Mouse (Mus musculus) forebrain, embryonic 10.5 days (tissue): ENCODE results near the gene Runx1. TPM values are rescaled to one million over a fixed set of nuclear protein-coding genes. Genes with fewer than 3 reads are reported as not detected.

Experiments used
- DNase-seq: peaks from one replicate; pipeline ENCODE4 v3.0.0-alpha.2; 2017; ENCODE audit warnings: low spot score; ENCODE audit errors: extremely low spot score
- H3K27ac ChIP-seq: fragments of 300-500 bp; sonication (generic); 2 replicates; pipeline ENCODE4 v1.5.1; 2016; ENCODE audit warnings: mild to moderate bottlenecking
- H3K27me3 ChIP-seq: fragments of 300-500 bp; sonication (generic); 2 replicates; pipeline ENCODE4 v1.6.1; 2016; ENCODE audit warnings: mild to moderate bottlenecking; ENCODE audit not compliant: poor library complexity, severe bottlenecking
- H3K36me3 ChIP-seq: fragments of 300-500 bp; sonication (generic); replicated peaks from 2 replicates; pipeline ENCODE4 v1.6.1; 2016; ENCODE audit warnings: mild to moderate bottlenecking, moderate library complexity
- H3K4me1 ChIP-seq: fragments of 300-500 bp; sonication (generic); 2 replicates; pipeline ENCODE4 v1.6.1; 2016
- H3K4me3 ChIP-seq: fragments of 300-500 bp; sonication (generic); 2 replicates; pipeline ENCODE4 v1.5.1; 2016; ENCODE audit warnings: mild to moderate bottlenecking, moderate library complexity
- H3K9me3 ChIP-seq: fragments of 300-500 bp; sonication (generic); 2 replicates; pipeline ENCODE4 v1.6.1; 2016; ENCODE audit warnings: mild to moderate bottlenecking, moderate library complexity
- WGBS: fragments of 180-500 bp; shearing (Covaris S2); methylation state at CpG from one replicate; pipeline ENCODE4 v1.1.7; 2016; 5-methylcytosine and 5-hydroxymethylcytosine counted together
- polyA plus RNA-seq: library from polyadenylated mRNA; unstranded; fragments of >200 nt; fragmentation: Nextera tagmentation; extraction: Ambion mirVana; gene quantifications from 2 replicates; pipeline ENCODE4 v1.2.1, GENCODE M21; 2016

Gene Runx1
- polyA plus RNA-seq, 1 experiment from 2014 or later, result 2.3 TPM

DNA sequence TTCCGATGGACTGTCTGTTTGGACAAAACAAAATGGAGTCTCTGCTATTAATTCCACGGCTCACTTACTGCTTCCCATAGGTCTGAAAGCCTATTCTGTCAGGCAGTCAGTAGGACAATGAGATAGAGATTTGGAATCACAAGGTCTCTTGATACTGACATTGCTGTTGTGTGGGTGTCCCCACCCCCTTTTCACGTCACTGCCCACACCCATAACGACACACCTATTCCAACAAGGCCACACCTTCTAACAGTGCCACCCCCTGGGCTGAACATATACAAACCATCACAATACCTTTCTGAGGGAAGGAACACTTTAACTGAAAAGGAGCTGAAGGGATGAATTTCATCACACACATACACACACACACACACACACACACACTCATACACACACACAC, 68.4 kb downstream of the Runx1 start:
- Histone ChIP-seq H3K36me3 (no peaks in the 10 kb centered on the region), H3K4me3 (no peak overlapping the region), H3K9me3 (no peaks in the 10 kb centered on the region), H3K27me3 (no peaks in the 10 kb centered on the region), H3K27ac (no peak overlapping the region), H3K4me1 (peaks cover 10% of the 10 kb centered on the region)
- WGBS, result 90% methylated on average over 4 of the region's 4 CpGs
- no peak for DNase-seq

GRCm38 (mm10) chr16:92753944-92754343, 72.0 kb downstream of the Runx1 start:
- 92% methylated on average over 3 of the region's 3 CpGs for WGBS
- DNase-seq, result no peak

GRCm38 (mm10) chr16:92753139-92753538, 72.8 kb downstream of the Runx1 start:
- Histone ChIP-seq H3K9me3 (no peaks in the 10 kb centered on the region), H3K4me1 (peaks cover 10% of the 10 kb centered on the region), H3K36me3 (no peaks in the 10 kb centered on the region), H3K27ac (no peak overlapping the region), H3K4me3 (no peak overlapping the region), H3K27me3 (no peaks in the 10 kb centered on the region)
- DNase-seq, result no peak
- 91% methylated on average over 8 of the region's 8 CpGs for WGBS

More at GRCm38 (mm10) chr16:92753944-92754343, 72.0 kb downstream of the Runx1 start:
- no peaks in the 10 kb centered on the region for H3K9me3 ChIP-seq
- no peaks in the 10 kb centered on the region for H3K36me3 ChIP-seq
- peaks cover 10% of the 10 kb centered on the region for H3K4me1 ChIP-seq
- no peaks in the 10 kb centered on the region for H3K27me3 ChIP-seq
- no peak overlapping the region for H3K4me3 ChIP-seq
- no peak overlapping the region for H3K27ac ChIP-seq

GRCm38 (mm10) chr16:92748272-92748671, 77.7 kb downstream of the Runx1 start:
- 85% methylated on average over 1 of the region's 1 CpGs for WGBS
- no peaks in the 10 kb centered on the region for H3K27me3 ChIP-seq
- H3K4me1 ChIP-seq, result no peaks in the 10 kb centered on the region
- H3K4me3 ChIP-seq, result no peak overlapping the region
- no peaks in the 10 kb centered on the region for H3K36me3 ChIP-seq
- no peak for DNase-seq
- no peak overlapping the region for H3K27ac ChIP-seq
- H3K9me3 ChIP-seq, result no peaks in the 10 kb centered on the region

DNA sequence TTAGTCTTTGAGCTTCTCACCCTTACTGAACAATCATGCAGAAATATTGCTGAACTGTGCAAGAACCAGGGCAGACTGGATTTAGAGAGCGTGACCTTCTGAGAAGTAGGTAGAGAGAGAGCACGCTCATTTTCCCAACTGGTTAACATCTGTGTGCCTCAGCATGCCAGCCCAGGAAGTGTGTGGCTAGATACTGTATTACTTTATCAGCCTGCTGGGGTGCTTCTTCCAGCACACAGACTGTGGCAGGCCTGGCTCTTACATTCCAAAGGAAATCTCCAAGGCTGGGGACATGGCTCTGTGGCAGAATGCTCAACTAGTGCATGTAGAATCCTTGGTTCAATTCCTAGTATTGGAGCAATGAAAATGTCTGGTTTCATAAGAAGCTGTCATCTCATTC, 78.9 kb downstream of the Runx1 start:
- no peaks in the 10 kb centered on the region for H3K36me3 ChIP-seq
- no peak for DNase-seq
- 91% methylated on average over 2 of the region's 2 CpGs for WGBS
- no peak overlapping the region for H3K4me3 ChIP-seq
- H3K27me3 ChIP-seq, result no peaks in the 10 kb centered on the region
- H3K27ac ChIP-seq, result no peak overlapping the region
- no peaks in the 10 kb centered on the region for H3K4me1 ChIP-seq
- H3K9me3 ChIP-seq, result no peaks in the 10 kb centered on the region

DNA sequence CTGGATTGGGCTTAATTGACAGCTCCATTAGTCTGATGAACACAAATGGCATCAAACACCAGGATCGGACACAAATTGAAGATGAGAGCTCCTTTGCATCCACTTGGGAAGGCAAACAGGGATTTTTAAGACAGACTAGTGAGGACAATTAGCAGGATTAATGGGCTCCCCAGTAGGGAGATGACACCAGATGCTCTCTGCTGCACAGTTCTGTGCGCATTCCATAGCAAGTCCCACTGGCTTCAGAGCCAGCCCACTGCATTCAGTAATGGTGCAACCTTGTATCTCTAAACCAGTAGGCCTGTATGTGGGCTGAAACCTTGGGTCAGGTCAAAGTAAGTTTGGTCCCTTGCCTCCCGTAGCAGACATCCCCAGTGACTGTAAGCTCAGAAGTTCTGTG, 80.7 kb downstream of the Runx1 start:
- no peaks in the 10 kb centered on the region for H3K9me3 ChIP-seq
- WGBS, result 81% methylated on average over 3 of the region's 3 CpGs
- H3K27ac ChIP-seq, result no peak overlapping the region
- H3K36me3 ChIP-seq, result no peaks in the 10 kb centered on the region
- 0 out of 2 replicates have a peak, but pooled peaks cover 6% of the 10 kb centered on the region for H3K4me1 ChIP-seq
- no peaks in the 10 kb centered on the region for H3K27me3 ChIP-seq
- H3K4me3 ChIP-seq, result no peak overlapping the region
- DNase-seq, result no peak

- no peak overlapping the region for H3K27ac ChIP-seq
- no peak overlapping the region for H3K4me3 ChIP-seq
- DNase-seq, result no peak
- WGBS, result 73% methylated on average over 12 of the region's 12 CpGs
- peaks cover 12% of the 10 kb centered on the region for H3K4me1 ChIP-seq
- no peaks in the 10 kb centered on the region for H3K36me3 ChIP-seq
- no peaks in the 10 kb centered on the region for H3K27me3 ChIP-seq
- H3K9me3 ChIP-seq, result no peaks in the 10 kb centered on the region
These were observed 81.7 kb downstream of the Runx1 start for GRCm38 (mm10) chr16:92744172-92744777.

GRCm38 (mm10) chr16:92743755-92744154, 82.2 kb downstream of the Runx1 start:
- no peak overlapping the region for H3K27ac ChIP-seq

DNA sequence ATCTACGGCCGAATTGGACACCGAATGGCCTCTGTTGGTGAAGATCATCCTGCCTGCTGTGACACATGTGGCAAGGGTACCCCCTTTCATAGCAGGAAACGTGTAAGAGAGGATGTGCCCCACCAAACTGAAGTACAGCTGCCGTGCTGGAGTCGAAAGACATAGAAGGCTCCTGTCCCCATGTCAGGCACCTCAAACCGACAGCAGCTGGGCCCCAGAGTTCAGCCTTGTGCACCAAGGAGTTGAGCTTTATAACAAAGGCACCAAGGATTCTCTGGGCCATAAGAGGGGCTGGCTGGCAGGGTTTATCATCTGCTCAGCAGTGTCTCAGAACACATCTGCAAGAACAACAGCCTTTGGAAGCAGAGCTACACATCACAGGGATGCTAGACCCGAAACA, 84.6 kb downstream of the Runx1 start:
- Histone ChIP-seq H3K36me3 (no peaks in the 10 kb centered on the region), H3K4me3 (no peak overlapping the region), H3K27ac (no peak overlapping the region), H3K27me3 (no peaks in the 10 kb centered on the region), H3K4me1 (peaks cover 26% of the 10 kb centered on the region), H3K9me3 (no peaks in the 10 kb centered on the region)
- 90% methylated on average over 8 of the region's 8 CpGs for WGBS
- no peak for DNase-seq

More at GRCm38 (mm10) chr16:92743755-92744154, 82.2 kb downstream of the Runx1 start:
- Histone ChIP-seq H3K27me3 (no peaks in the 10 kb centered on the region), H3K4me3 (no peak overlapping the region), H3K9me3 (no peaks in the 10 kb centered on the region), H3K4me1 (peaks cover 17% of the 10 kb centered on the region), H3K36me3 (no peaks in the 10 kb centered on the region)
- WGBS, result 80% methylated on average over 4 of the region's 4 CpGs
- no peak for DNase-seq

GRCm38 (mm10) chr16:92740541-92740940, 85.4 kb downstream of the Runx1 start:
- Histone ChIP-seq H3K9me3 (no peaks in the 10 kb centered on the region), H3K27me3 (no peaks in the 10 kb centered on the region)
- WGBS, result 76% methylated on average over 9 of the region's 9 CpGs

GRCm38 (mm10) chr16:92739997-92740396, 86.0 kb downstream of the Runx1 start:
- peaks cover 26% of the 10 kb centered on the region for H3K4me1 ChIP-seq
- H3K4me3 ChIP-seq, result no peak overlapping the region
- H3K27ac ChIP-seq, result no peak overlapping the region
- no peaks in the 10 kb centered on the region for H3K36me3 ChIP-seq
- no peak for DNase-seq
- no peaks in the 10 kb centered on the region for H3K27me3 ChIP-seq
- H3K9me3 ChIP-seq, result no peaks in the 10 kb centered on the region
- WGBS, result 77% methylated on average over 12 of the region's 12 CpGs

More at GRCm38 (mm10) chr16:92740541-92740940, 85.4 kb downstream of the Runx1 start:
- peaks cover 26% of the 10 kb centered on the region for H3K4me1 ChIP-seq
- DNase-seq, result no peak
- H3K4me3 ChIP-seq, result no peak overlapping the region
- no peaks in the 10 kb centered on the region for H3K36me3 ChIP-seq
- no peak overlapping the region for H3K27ac ChIP-seq

DNA sequence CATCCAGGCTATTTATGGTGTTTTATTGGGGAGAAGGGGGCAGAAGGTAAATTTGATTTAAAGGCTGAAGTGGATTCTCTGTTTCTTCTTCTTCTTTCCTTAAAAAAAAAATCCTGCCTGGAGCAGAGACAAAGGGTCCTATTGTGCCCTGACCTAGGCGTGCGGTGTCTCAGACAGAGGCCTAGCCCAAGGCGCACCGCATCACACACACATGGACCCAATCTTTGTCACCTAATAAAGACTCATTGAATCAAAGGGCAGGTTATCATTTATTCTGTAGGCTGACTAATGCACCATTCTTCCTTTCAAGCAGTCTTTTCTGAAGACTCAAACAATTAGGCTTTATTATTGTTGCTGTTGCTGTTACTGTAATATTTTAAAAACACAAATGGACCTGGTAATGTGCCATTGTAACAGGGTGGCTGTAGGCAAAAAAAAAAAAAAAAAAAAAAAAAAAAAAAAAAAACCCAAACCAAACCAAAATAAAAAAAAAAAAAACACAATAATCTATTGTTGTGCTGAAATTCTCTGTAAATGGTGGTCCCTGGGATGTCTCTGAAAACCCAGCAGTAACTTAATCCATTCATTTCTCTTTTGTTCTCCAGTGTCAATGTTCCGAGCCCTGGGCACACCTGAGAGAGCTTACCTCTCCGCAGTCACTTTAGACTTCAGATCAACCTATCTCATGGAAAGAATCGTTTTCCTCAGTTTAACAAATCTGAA, 86.7 kb downstream of the Runx1 start:
- no peak overlapping the region for H3K4me3 ChIP-seq
- H3K27me3 ChIP-seq, result no peaks in the 10 kb centered on the region
- no peak overlapping the region for H3K27ac ChIP-seq
- no peak for DNase-seq
- WGBS, result 77% methylated on average over 7 of the region's 7 CpGs
- H3K4me1 ChIP-seq, result peaks cover 26% of the 10 kb centered on the region
- H3K9me3 ChIP-seq, result no peaks in the 10 kb centered on the region
- H3K36me3 ChIP-seq, result no peaks in the 10 kb centered on the region

DNA sequence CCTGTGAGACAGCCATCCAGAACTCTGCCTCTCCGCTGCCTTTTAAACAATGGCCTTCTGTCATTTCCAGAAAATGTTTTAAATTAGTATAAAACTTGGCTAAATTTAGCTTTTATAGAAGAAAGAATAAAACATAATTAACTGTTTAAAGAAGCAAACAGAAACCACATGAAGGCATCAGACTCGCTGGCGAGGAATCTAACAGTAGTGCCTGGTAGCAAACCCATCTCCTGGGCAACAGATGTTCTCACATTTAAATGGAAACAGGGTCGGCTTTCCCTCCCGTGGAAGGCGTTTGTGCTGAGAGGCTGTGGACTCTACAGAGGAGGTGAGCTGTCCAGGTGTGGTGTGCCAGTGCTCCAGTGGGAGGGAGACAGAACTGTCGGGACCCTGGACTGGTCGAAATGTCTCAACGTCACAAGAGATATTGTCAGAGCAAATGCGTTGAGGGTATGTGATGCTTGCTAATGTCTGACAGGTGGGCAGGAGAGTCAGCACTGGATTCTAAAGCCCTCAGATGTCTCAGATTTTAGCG, 87.4 kb downstream of the Runx1 start:
- no peak for DNase-seq
- Histone ChIP-seq H3K4me3 (no peak overlapping the region), H3K27ac (no peak overlapping the region), H3K9me3 (no peaks in the 10 kb centered on the region), H3K4me1 (peaks cover 26% of the 10 kb centered on the region), H3K36me3 (no peaks in the 10 kb centered on the region), H3K27me3 (no peaks in the 10 kb centered on the region)
- WGBS, result 68% methylated on average over 11 of the region's 11 CpGs
